Mouse (Mus musculus): ENCODE results near the gene Nlgn3.

The Nlgn3 gene

GRCm38 (mm10) chrX:101299055-101299454 is at the start of gene Nlgn3:
Nlgn3 (plus strand) TSS chrX:101299168.
- no peak for DNase-seq (ENCODE audit: low spot score)

- DNase-seq (ENCODE audit: low spot score): peak; percentile 91
Observed at GRCm38 (mm10) chrX:101253952-101254729, 44.8 kb upstream of the Nlgn3 start, which contains the start of gene Foxo4. Foxo4 (plus strand) TSS chrX:101254528.

GRCm38 (mm10) chrX:101254740-101255139 is 44.2 kb upstream of the Nlgn3 start:
- no peak for DNase-seq (ENCODE audit: low spot score)

GRCm38 (mm10) chrX:101256603-101257002 is 42.4 kb upstream of the Nlgn3 start:
- no peak for DNase-seq (ENCODE audit: low spot score)

GRCm38 (mm10) chrX:101260441-101261325 is 38.3 kb upstream of the Nlgn3 start:
- peak; percentile 68 for DNase-seq (ENCODE audit: low spot score)

GRCm38 (mm10) chrX:101263892-101264291 is 35.1 kb upstream of the Nlgn3 start, which contains the start of gene Gm614:
Gm614 (minus strand) TSS chrX:101263992.
- no peak for DNase-seq (ENCODE audit: low spot score)

GRCm38 (mm10) chrX:101266631-101267030 is 32.3 kb upstream of the Nlgn3 start:
- no peak for DNase-seq (ENCODE audit: low spot score)

GRCm38 (mm10) chrX:101268025-101268754 is 30.8 kb upstream of the Nlgn3 start, which contains the start of gene Il2rg:
Il2rg (minus strand) TSS chrX:101268255.
- no peak for DNase-seq (ENCODE audit: low spot score)

- no peak for DNase-seq (ENCODE audit: low spot score)
Observed at GRCm38 (mm10) chrX:101268755-101269124, 30.2 kb upstream of the Nlgn3 start, which contains the start of gene Gm20489. Gm20489 (minus strand) TSS chrX:101269023.

GRCm38 (mm10) chrX:101273410-101273809 is 25.6 kb upstream of the Nlgn3 start:
- no peak for DNase-seq (ENCODE audit: low spot score)

- peak; percentile 91 for DNase-seq (ENCODE audit: low spot score)
Observed at GRCm38 (mm10) chrX:101273875-101274738, 24.9 kb upstream of the Nlgn3 start, which contains the start of gene Med12. Med12 (plus strand) TSS chrX:101274030.

GRCm38 (mm10) chrX:101282813-101283212 is 16.2 kb upstream of the Nlgn3 start:
- no peak for DNase-seq (ENCODE audit: low spot score)

- DNase-seq (ENCODE audit: low spot score): peak; percentile 43
Observed at GRCm38 (mm10) chrX:101285534-101285933, 13.4 kb upstream of the Nlgn3 start.

- DNase-seq (ENCODE audit: low spot score): no peak
Observed at GRCm38 (mm10) chrX:101285953-101286670, 12.9 kb upstream of the Nlgn3 start.

GRCm38 (mm10) chrX:101287543-101287942 is 11.4 kb upstream of the Nlgn3 start:
- DNase-seq (ENCODE audit: low spot score): no peak

- DNase-seq (ENCODE audit: low spot score): no peak
Observed at GRCm38 (mm10) chrX:101288432-101288831, 10.5 kb upstream of the Nlgn3 start.

- no peak for DNase-seq (ENCODE audit: low spot score)
Observed at GRCm38 (mm10) chrX:101289037-101289436, 9.9 kb upstream of the Nlgn3 start.

- no peak for DNase-seq (ENCODE audit: low spot score)
Observed at GRCm38 (mm10) chrX:101290111-101290510, 8.9 kb upstream of the Nlgn3 start.

- no peak for DNase-seq (ENCODE audit: low spot score)
Observed at GRCm38 (mm10) chrX:101299473-101300426, 782 bp downstream of the Nlgn3 start.
